Mouse (Mus musculus) kidney, adult 18-20 months (tissue): ENCODE data around the gene B4galnt3.
"Not testable (repeated sequence)": the region's sequence is repeated elsewhere in the genome, so short reads cannot be mapped to it uniquely, and the experiment has no call there.

Experiments
- DNase-seq: peaks from one replicate; pipeline ENCODE4 v3.0.0; 2021

B4galnt3 gene

DNA sequence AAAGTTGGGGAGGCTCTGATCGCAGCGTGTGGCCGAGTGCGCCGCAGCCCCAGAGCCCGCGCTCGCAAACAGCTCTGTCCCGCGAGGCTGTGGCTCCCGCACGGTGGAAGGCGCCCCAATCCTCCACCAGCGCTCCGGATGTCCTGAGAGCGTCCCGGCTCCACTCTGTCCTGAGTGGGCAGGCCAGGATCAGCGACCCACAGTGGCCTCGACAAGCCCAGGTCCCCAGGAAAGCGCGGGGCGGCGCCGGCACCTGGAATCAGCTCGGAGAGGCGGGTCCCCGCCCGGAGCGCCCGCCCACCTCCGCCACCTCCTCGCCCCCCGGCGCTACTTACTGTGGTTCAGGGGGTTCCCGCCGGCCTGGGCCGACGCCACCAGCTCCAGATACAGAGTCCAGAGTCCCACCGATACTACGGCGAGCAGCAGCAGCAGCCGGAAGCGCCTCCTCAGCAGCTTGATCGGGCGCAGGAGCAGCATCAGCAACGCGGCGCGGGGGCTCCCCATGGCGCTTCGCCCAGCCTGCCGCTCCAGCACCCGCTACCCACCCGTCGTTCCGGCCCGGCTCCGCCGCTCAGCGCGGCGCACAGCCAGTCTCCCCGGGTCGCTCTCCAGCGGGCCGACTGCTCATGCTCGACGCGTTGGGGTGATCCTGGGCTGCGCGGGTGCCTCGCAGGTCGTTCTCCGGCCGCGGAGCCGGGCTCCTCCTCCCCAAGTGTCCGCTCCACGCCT, at the start of gene B4galnt3, which contains the start of gene D330020A13Rik:
Gene B4galnt3, minus strand, starts transcription at position 504 of the 729 bp plus-strand sequence.
Gene D330020A13Rik, plus strand, starts transcription at position 309 of the 729 bp plus-strand sequence.
- peak; percentile 68 for DNase-seq

DNA sequence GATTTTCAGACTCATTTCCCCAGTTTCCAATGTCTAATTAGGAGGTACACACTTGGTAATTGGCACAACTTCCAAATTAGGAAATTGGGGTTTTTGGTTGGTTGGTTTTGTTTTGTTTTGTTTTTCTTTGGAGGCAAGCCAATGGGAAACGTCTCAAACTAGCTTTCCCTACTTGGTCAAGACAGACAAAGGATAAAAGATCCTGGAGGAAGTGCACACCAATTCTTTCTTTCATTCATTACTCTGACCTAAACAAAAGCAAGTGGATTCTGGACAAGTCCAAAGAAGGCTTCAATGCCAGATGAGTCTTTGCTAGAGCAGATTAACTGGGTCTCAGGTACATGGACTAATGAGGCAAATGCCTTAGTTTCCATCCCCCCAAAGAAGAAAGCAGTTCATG, 49.6 kb upstream of the B4galnt3 start:
- DNase-seq = no peak

DNA sequence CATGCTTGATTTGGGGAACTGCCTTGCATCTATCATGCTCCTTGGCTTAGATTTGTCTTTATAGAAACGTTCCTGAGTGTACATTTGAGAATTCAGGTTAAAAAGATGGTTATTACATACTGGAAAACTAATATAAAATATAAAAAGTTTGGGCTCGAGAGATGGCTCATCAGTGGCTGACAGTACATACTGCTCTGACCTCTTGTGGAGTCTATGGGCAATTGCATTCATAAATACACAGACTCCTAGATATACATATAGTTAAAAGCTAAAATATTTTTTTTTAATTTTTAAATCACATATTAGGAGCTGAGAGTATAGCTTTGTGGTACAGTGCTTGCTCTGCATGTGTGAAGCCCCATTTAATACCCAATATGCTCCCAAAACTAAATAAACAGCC, 38.0 kb upstream of the B4galnt3 start:
- DNase-seq = no peak

DNA sequence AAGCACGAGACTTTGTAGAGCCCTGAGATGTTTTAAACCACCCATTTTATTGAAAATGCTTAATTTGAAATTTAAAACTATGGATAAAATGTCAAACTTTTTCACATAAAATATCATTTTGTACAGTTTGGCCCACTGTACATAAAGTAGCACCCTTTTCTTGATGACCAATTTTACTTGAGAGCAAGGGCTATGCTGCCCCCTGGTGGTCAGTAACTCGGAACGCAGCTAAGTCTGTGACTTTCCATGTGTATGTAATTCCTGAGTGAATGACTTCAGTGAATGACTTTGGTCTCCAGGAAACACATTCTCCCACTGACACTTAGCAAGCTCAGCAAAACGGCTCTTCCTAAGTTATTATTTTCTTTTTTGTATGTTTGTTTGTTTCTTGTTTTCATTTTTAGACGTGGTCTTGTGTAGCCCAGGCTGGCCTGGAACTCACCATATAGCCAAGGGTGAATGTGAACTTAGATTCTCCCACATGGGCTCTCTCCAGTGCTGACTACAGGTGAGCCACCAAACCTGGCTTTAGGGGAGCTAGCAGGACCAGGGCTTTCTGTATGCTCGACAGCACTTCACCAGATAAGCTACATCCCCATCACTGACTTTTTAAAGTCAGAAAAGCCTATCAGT, 30.1 kb upstream of the B4galnt3 start:
- DNase-seq = peak; percentile 65

DNA sequence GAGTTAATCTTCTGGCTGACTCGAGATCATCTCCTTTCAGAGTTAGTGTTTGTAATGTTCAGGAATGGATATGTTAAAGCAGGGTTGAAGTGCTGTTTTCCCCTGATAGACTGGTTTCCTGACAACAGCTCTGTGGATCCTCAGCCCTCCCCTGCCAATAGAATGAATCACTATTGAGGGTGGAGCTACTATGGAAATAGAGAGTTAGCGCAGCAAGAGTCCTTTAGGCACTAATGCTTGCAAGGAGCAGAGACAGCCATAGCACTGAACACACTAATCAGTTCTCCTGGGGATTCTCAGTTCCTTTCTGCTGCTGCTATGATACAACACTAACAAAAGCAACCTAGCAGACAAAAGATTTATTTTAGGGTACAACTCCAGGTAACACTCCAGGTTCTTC, 26.0 kb upstream of the B4galnt3 start:
- DNase-seq = no peak

DNA sequence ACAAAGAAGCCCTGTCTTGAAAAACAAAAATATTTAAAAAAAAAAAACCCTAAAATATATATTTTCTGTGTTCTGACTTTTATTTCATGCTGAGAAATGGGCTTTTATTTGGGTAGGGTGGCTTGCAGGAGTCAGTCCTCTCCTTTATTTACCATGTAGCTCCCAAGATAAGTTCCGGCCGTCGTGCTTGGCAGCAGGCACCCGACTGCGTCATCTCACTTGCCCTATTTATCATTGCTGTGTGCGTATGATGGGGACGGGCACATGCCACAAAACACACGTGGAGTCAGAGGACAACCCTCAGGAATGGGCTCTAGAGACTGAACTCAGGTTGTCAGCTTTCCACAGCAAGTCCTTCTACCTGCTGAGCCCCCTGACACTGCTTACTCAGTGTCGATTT, 24.8 kb upstream of the B4galnt3 start:
- no peak for DNase-seq

DNA sequence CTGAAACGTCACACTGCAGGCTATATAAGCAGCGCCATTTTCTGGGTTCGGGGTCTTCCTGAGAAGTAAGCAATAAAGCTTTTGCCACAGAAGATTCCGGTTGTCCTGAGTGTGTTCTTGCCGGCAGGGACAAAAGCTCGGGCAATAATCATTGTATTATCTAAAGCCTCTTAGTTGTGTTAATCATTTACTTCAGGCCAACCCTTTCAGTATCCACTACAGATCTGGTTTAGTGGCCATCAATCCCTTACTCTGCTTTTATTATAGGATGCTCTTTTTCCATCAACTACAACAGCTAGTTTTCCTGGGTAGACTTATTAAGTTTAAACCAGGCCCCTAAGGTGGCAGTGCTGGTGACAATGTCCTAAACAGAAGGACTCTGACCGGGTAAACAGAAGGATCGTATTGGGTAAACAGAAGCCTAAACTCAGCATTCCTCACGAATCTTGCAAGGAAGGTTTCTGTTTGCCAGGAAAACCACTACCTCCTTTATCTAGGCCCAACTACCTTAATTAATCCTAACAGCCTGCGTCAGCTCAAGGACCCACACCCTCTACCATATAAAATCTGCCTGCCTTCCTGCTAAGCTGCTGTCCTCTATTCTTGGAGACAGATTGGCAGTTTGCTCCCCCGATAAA, 24.1 kb upstream of the B4galnt3 start:
- no peak for DNase-seq

DNA sequence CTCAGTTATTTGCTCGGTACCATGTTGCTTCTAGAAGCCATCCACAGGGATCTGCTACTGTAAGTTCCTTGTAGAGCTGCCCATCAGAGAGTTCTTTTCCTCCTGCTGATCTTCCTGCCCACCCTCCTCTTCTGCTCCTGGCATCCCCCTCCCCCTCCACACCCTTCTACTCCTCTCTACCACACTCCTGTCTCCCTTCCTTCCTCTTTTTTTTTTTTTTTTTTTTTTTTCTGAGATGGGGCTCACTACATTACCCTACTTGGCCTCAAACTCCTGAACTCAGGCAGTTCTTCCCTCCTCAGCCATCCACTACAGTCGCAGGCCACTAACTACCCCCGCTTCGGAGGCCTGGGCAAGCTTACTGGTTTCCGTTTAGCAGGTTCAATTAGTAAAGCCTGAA, 18.1 kb upstream of the B4galnt3 start:
- DNase-seq = no peak

DNA sequence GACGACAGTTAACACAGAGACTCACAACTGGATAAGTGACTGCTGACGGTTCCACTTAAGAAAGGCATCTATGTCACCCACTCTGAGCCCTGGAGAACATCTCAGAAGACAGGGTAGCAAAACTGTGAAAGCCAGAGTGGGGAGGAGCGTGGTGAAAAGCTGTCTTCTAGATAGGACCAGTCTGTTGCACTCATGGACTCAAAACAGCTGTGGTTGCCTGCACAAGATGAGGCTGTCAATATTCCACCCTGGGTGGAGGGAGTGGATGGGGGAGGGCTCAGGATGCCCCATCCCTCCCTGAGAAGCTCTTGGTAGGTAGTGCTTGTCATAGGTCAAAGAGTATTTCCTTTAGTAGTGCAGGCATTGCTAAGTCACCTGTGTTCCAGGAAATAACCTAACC, 15.4 kb upstream of the B4galnt3 start:
- no peak for DNase-seq

DNA sequence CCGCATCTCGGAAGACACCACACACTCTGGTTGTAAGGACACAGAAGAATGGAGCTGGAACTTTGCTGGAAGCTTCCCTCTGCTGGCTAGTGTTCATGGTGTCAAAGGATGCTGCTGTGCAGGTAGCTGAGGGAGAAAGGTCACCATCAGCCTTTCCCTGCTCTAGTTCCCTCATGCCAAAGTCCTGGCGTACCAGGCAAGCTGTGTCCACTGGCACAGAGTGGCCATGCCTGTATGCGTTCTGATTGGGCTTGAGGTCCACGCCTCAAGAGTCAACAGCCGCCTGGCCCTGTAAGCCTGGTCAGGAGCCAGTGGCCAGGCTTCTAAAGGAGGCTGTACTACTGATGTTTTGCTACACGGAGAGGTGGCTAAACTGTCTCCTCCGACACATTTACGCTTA, 15.0 kb upstream of the B4galnt3 start:
- DNase-seq = peak; percentile 41

DNA sequence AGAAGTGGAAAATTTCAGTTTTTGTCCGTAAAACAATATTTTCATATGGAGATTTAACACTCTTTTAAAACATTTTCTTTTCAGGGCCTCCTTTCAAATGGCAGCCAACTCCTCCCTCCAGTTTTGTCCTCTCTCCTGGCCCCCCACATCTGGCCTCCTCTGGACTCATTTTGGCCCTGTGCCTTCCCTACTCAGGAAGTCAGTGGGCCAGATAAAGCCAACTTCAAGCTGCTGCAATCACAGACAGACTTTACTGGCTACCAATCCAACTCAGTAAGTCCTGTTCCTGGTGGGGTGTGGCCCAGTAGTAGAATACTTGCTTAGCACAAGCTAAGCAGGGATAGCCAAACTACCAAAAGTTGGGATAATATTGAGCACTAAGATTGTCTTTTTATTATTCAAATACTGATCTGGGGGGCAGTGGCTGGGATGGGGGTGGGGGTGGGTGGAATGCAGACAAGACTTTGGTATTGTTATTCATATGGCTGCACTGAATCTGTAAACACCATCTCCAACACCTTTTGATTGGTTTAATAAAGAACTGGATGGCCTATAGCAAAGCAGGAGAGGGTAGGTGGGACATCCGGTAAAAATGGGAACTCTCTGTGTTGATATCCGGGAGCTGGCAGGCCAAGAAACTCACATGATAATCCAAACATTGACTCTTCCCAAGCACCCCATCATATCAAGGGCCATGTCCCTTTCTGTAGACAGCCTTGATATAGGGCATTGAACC, 12.7 kb upstream of the B4galnt3 start:
- no peak for DNase-seq

DNA sequence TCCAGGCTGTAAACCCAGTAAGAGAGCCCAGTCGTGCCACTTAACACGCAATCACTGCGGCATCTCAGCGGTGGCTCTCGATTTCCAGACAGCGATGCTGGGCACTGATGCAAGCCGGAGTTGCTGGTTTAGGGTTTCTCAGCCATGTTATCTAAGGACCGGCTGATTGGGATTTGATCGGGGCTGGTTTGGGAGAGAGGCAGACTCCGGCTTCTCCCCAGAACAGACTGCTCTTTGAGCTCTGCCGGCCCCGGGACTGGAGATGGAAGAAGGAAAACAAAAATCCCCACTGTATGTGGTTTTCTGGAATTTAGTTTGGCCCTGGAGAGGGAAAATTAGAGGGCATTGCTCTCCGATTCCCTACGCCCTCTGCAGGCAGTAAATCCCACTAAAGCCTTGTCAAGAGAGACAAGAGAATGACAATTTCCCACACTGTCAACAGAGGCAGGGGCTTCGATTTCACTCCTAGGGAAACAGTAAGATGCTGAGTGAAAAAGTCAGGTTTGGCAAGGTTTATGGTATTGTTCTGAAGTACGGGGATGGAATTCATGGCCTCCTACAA, 8.5 kb upstream of the B4galnt3 start:
- DNase-seq = peak; percentile 20

DNA sequence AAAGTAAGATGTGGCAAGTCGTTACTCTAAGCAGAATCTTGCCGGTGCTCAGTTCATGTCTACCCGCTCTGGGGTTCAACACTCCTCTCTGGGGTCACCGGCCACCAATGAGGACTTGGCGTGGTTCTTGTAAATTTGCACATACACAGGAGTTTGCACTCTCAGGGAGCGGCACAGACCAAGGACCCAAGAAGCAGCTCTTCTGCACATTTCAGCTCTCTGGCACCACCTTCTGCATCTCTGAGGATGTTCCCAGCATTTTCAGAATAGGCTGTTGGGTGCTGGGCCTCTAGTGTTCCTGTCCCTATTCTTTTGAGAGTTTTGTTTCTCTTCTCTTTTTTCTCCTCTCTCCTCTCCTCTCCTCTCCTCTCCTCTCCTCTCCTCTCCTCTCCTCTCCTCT, 6.8 kb upstream of the B4galnt3 start:
- peak; percentile 49 for DNase-seq

DNA sequence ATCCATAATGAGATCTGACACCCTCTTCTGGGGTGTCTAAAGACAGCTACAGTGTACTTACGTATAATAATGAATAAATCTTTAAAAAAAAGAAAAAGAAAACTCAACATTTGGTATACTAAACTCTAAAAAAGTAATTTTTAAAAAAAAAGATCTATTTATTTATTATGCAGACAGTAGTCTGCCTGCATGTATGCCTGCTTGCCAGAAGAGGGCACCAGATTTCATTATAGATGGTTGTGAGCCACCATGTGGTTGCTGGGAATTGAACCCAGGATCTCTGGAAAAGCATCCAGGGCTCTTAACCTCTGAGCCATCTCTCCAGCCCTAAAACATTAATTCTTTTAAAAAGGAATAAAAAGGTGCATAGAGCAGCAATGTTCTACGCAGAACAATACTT, 2.2 kb upstream of the B4galnt3 start:
- DNase-seq = not testable (repeated sequence)

DNA sequence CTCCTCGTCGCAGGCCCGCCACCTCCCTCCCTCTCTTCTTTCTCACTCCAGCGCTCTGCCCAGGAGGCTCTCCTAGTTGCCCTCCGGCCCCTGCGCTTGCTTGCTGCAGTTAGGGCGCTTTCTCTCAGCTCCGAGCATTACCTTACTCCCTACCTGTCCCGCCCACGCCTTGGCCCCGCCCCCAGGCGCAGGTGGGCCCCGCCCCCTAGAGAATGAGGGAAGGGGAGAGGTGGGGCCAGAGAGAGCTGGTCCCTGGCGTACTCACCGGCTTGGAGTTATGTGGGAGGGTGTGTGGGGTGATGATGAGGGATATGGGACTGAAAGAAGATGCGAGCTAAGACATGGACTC, 400 bp upstream of the B4galnt3 start:
- DNase-seq = peak; percentile 89

DNA sequence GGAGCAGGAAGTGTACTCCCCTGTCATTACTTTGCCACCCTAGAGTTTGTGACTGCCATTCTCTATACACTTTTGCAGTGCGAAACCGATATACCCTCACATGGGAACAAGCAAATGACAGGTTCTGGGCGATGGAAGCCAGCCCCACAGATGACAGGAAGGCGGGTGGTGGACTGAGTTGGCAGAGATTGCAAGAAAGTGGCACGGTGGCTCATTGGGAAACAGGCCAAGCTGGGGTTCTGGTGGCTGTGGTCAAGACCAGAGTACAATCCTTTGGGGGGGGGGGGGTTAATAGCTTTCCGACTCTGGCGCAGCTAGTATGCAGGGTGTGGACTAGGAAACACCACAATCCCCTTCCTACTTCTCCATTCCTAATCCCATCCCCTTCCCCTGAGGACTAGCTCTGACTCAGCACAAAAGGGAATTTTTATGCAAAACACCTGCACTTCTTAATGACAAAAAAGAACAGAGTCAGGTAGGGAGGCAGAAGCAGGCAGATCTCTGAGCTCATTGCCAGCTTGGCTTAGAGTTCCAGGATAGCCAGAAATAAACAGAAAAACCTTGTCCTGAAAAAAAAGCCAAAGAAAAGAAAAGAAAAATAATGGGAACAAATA, 2.9 kb downstream of the B4galnt3 start:
- DNase-seq = no peak

DNA sequence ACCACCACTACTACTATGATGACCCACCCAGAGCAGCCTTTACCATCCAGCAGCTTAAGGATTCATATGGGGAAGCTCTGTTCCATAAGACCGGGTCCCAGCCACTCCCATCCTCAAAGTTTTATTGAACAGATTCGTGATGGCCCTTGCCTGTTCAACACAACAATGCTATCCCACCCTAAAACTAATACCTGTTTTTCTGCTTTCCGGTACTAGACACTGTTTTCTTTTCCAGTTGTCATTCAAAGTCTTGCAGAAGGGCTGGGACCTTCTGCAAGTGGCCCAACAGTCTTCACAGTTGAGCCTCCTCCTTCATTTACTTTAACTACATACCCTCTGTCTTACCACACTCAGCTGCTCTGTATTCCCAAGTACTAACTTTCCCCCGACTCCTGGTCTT, 4.9 kb downstream of the B4galnt3 start:
- DNase-seq = no peak

DNA sequence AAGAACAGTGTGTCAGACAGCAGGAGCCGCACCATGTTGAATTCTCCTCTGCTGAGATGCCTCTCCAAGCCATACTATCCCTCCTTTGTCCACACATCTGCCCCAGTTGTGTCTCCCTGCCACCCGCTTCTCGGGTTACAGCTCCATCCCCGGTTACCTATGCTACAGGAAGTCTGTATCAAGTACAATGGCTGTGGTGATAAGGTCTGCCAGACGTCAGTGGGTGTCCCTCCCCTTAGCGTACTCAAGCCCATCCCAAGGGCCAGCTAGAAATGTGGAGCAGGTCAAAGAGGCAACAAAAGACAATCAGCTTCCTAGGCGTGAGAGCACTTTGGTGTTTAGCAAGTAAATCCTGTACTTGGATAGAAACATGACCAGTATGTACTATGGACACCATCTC, 5.8 kb downstream of the B4galnt3 start:
- no peak for DNase-seq

DNA sequence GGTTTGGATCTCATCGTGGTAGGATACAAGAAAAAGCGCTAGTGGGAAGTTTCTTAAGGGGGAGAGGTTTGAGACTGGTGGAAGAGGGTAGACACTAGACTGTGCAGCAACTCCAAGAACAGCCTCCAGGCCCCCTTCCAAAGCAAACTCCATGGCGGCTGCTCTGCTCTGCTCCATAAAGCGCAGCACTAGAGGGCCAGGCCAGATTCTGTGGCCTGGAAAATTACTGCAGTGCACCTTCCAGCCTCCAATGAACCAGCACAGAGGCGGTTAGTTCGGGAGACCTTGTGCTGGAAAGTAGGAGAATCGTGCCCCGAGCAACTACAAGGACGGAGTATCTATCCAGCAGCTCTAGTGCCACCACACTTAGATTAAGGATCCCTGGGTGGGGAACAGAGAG, 7.1 kb downstream of the B4galnt3 start:
- peak; percentile 23 for DNase-seq

DNA sequence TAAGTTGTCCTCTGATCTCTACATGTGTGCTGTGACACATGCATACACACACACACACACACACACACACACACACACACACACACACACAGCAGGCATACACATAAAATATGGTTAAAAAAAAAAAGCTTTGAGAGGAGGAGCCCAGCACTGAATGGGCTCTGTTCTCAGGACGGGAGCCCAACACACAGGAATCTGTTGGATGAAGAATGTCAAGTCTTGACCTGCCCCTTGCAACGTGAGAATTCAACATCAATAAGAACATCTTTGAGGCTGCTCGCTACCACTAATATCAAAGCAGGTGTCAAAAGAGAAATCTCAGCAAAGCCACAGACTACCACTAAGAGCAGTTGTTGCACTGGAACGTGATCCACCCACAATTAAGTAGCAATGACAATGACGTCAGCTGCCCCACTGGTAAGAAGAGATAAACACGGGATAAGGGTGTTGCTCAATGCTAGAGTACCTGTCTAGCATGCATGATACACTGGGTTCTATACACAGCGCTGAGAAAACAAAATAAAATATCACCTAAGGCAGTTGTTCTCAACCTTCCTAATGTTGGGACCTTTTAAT, 17.4 kb downstream of the B4galnt3 start:
- no peak for DNase-seq

DNA sequence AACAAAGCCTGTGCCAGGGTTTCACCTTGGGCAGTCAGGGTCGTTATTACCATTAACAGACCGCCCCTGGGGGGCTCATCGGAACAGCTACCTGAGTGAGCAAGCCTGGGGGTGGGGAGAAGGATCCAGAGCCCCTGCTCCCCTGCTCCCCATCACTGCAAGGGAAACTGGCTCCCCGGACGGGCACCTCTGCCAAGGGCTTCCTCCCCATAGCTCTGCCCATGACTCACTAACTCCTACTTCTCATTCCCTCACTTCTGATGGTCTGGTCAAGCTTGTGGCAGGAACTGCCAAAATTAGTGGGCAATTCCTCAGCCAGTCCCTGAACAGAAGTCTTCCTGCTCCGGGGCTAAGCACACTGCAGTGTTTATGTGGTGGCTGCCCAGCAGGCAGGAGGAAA, 19.1 kb downstream of the B4galnt3 start:
- DNase-seq = no peak

DNA sequence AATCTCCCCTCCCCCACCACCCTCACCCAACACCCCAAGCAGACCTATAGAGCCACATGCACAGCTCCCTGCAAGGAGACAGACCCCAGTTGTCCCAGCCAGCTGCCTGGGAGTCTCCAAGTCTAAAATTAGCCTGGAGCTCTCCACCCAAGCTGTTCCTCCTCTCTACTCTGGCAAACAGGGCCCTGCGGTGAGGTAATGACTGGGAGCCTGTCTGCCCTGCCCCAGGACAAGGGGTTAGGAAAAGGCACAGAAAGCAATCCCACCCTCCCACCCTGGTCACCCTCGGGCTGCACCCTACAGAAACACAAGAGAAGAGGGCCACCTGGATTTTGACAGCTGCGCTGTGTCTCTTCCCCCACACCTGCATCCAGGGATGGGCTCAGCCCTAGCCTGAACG, 19.5 kb downstream of the B4galnt3 start:
- DNase-seq = no peak
